Mouse (Mus musculus): ENCODE results near the gene Ptgs2.

- TF ChIP-seq ZNF384 (IDR thresholded peaks at IDR 0.05; ENCODE audit: low read depth, low read length) (no peak), ZC3H11A (IDR thresholded peaks at IDR 0.05; ENCODE audit: borderline replicate concordance, low read depth, low read length) (no peak), HCFC1 (IDR thresholded peaks at IDR 0.05; ENCODE audit: borderline replicate concordance, insufficient read depth, low read length) (no peak)
Measured at GRCm38 (mm10) chr1:150109591-150109990, 9.8 kb downstream of the Ptgs2 start.

All from ES-E14 (cell line).